Mouse (Mus musculus): ENCODE data around the gene Rhou.
"Not testable (repeated sequence)": the region's sequence is repeated elsewhere in the genome, so short reads cannot be mapped to it uniquely, and the experiment has no call there.

The Rhou gene

DNA sequence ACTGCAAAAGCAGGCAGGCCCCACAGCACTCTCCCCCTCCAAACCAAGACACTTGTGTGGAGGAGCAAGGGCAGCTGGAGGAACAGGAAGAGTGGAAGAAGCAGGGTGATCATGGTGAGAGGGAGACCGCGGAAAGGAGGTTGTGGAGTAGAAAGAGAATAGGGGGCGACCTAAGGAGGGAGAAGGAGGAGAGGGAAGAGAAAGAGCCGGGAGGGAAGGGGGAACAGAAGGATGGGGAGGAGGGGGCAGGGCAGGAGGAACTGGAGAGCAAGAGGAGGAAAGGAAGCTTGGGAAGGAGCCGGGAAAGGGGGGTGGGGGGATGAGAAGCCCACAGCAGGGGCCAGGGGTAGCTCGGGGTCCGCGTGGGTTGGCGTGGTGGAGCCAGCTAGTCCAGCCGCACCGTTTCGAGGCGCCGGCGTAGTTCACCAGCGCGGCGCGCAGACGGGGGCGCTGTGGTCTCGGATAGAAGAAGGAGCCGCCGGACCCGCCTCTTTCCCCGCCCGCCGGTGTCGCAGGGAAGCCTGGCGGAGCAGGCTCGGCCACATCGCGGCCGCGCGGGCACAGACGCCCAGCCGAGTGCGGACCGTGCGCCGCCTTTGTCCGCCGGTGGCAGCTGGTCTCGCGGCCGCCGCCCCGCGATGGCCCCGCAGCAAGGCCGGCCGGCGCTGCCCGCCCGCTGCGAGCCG lies at the start of gene Rhou:
Gene Rhou (plus strand): TSS at position 622 of the 686 bp plus-strand sequence.
- DNase-seq (ENCODE audit: low read depth, low spot score) = peak; percentile 81

DNA sequence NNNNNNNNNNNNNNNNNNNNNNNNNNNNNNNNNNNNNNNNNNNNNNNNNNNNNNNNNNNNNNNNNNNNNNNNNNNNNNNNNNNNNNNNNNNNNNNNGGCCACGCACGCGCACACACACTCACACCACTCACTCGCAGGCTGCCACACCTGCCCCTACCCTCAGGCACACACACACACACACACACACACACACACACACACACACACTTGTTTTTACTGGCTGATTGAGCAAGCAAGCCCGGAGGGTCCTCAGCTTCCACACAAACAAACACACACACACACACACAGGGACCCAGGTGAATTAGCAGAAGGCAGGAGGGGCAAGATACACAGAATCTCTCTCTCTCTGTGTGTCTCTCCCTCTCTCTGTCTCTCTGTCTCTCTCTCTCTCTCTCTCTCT lies 41.1 kb upstream of the Rhou start:
- not testable (repeated sequence) for DNase-seq (ENCODE audit: low read depth, low spot score)

DNA sequence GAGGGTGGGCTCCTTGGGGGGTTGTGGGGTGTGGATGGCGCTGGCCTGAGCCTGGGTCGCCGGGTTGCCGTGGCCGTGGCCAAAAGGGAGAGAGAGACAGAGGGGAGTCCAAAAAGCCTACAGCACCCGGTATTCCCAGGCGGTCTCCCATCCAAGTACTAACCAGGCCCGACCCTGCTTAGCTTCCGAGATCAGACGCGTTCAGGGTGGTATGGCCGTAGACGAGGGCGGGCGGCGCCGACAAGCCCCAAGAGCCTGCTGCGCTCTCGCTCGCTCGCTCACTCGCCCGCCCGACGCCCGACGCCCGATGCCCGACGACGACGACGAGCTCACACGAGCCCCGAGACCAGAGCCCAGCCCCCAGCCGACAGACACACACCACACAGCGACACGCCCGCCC lies 30.2 kb upstream of the Rhou start:
- DNase-seq (ENCODE audit: low read depth, low spot score) = not testable (repeated sequence)

DNA sequence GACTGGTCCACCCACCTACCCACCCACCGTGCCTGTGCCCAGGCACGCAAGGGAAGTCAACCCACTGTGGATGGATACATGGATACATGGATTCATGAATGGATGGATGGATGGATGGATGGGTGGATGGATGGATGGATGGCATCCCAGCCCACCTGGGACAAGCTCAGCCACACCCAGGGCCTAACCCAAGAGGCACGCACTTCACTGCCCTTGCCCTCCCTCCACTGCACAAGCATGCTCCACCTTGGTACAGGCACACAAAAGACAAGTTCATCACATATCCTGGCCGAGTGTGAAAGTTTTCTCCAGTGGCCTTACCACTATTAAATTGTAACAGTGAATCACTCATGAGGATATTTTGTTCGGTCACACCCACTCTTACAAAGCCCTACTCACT lies 29.5 kb upstream of the Rhou start:
- no peak for DNase-seq (ENCODE audit: low read depth, low spot score)

DNA sequence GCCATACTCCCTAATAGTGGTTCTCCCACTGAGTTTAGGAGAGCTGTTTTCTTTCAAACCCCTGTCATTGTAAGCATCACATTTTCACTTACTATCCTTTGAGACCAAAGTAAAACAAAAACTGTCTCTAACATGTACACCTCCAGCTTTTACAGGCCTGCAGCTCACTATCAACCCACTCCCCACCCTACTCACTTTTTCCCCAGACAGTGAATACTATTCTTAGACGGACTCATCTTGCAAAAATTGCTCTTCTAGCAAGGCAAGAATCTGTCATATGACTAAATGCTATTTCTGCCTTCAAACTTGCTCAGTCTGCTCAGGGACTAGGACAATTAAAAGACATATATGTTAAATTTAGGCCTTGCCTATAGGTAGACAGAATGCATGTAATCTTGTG lies 29.0 kb upstream of the Rhou start:
- DNase-seq (ENCODE audit: low read depth, low spot score) = no peak

DNA sequence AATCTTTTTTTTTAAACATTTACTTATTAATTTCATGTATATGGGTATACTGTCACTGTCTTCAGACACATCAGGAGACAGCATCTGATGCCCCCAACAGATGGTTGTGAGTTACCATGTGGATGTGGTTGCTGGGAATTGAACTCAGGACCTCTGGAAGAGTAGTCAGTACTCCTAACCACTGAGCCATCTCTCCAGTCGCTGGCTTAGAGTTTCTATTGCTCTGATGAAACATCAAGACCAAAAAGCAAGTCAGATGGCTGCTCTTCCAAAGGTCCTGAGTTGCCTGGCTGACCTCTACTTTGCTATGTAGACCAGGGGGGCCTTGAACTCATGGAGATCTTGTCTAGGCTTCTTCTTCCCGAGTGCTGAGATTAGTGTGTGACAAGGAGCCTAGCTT lies 28.0 kb upstream of the Rhou start:
- DNase-seq (ENCODE audit: low read depth, low spot score) = no peak

DNA sequence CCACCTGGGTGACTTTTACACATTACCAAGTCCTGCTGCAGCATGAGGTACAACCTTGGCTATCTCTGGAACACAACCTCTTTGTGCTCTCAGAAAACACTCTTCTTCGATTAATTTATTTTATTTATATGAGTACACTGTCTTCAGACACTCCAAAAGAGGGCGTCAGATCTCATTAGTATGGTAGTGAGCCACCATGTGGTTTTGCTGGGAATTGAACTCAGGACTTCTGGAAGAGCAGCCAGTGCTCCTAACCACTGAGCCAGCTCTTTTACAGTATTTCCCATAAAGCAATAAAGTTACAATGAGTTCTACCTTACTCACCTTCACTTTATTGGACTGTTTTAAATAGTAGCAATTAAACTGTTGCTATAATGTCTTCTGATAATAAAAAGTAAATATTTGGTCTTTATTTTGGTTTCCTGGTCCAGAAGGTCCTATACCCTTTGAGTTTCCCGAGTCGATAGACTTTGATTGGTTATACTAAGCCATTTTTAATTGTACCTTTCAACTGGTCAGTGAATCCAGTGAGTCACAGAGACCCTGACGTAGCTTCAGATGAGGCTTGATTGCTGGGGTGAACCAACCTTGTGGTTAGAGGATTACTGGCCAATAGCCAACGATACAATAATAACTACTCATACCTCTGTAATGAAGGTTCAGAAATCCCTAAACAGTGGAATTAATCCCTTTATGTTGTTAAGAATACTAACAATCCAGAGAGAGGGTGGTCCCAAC lies 26.1 kb upstream of the Rhou start:
- no peak for DNase-seq (ENCODE audit: low read depth, low spot score)

DNA sequence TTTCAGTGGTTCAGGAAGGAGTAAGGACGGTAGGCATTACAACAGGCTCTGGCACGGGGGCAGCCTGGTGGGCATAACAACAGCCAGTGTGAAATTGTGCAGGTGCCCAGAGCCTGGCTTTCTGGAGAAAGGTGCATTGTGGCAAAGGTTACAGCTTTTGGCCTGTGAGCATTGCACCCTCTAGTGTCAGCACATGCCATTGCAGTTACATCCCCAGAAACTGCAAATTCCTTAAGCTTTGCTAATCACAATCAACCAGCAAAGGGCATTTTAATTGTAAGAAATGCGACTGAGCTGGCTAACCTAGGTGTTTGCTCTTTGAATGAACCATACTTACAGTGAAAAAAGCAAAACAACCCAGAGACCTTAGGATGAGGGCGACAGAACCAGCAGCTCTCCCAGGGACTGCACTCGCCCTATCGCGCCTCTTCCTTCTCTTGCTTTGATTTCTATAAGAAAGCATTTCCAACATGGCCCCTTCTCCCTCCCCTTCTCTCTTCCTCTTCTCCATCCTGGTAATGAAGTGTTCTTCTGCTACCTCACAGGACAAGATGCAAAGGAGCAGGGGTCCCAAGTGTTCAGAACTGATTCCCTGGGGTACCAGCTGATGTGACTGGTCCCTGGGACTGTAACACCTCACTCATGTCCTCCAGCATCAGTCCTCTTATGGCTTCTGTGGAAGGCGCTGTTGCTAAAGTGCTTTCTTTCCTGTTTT lies 25.3 kb upstream of the Rhou start:
- DNase-seq (ENCODE audit: low read depth, low spot score) = peak; percentile 35

GRCm38 (mm10) chr8:123628968-123629755 lies 24.6 kb upstream of the Rhou start:
- DNase-seq (ENCODE audit: low read depth, low spot score) = peak; percentile 72

GRCm38 (mm10) chr8:123630058-123630457 lies 23.7 kb upstream of the Rhou start:
- DNase-seq (ENCODE audit: low read depth, low spot score) = no peak

- DNase-seq (ENCODE audit: low read depth, low spot score) = no peak
Measured at GRCm38 (mm10) chr8:123630841-123631251, 22.9 kb upstream of the Rhou start.

- not testable (repeated sequence) for DNase-seq (ENCODE audit: low read depth, low spot score)
Measured at GRCm38 (mm10) chr8:123631746-123632145, 22.0 kb upstream of the Rhou start.

GRCm38 (mm10) chr8:123632257-123632656 lies 21.5 kb upstream of the Rhou start:
- no peak for DNase-seq (ENCODE audit: low read depth, low spot score)

GRCm38 (mm10) chr8:123633801-123634200 lies 19.9 kb upstream of the Rhou start:
- DNase-seq (ENCODE audit: low read depth, low spot score) = no peak

DNA sequence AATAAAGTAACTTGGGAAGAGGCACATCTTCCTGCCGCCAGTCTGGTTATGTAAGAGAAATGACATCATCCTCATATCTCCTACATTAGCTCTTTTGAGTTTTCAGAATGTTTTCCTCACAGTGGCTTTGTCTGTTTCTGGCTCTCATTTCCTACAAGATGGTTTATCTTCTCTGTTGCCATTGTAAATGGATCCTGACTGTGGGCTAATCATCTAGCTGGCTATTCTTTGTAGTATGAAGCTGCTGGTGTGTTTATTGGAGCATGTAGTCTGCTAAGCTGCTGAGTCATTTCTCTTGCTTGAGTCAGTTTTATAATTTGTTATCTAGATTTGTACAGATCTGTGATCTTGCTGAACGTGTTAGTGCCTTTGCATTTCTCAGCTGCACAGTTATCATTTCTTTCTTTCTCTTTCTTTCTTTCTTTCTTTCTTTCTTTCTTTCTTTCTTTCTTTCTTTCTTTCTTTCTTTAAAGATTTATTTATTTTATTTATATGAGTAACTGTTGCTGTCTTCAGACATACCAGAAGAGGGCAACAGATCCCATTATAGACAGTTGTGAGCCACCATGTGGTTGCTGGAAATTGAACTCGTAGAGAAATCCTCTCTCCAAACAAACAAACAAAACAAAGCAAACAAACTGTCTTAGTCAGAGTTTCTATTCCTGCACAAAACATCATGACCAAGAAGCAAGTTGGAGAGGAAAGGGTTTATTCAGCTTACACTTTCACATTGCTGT lies 19.2 kb upstream of the Rhou start:
- DNase-seq (ENCODE audit: low read depth, low spot score) = no peak

- no peak for DNase-seq (ENCODE audit: low read depth, low spot score)
Measured at GRCm38 (mm10) chr8:123635671-123636070, 18.1 kb upstream of the Rhou start.

- DNase-seq (ENCODE audit: low read depth, low spot score) = no peak
Measured at GRCm38 (mm10) chr8:123643330-123644051, 10.2 kb upstream of the Rhou start.

DNA sequence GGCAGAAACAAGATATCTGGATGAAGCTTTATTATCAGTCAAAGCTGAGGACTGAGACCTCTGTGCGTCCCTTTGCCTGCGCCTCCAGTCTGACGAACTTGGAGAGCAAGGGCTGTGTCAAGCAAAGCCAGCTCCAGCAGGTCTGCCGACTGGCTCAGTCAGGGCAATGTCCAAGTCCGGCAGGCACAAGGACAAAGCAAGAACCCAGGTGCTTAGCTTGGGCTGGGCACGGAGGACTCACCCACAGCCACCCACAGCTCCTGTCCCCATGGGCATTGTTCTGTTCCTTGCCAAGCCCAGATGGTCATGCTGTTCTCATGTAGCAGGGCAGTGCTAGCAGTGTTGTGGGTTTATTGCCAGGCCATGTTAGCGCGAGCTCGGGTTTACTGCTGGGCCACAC lies 8.5 kb upstream of the Rhou start:
- no peak for DNase-seq (ENCODE audit: low read depth, low spot score)

DNA sequence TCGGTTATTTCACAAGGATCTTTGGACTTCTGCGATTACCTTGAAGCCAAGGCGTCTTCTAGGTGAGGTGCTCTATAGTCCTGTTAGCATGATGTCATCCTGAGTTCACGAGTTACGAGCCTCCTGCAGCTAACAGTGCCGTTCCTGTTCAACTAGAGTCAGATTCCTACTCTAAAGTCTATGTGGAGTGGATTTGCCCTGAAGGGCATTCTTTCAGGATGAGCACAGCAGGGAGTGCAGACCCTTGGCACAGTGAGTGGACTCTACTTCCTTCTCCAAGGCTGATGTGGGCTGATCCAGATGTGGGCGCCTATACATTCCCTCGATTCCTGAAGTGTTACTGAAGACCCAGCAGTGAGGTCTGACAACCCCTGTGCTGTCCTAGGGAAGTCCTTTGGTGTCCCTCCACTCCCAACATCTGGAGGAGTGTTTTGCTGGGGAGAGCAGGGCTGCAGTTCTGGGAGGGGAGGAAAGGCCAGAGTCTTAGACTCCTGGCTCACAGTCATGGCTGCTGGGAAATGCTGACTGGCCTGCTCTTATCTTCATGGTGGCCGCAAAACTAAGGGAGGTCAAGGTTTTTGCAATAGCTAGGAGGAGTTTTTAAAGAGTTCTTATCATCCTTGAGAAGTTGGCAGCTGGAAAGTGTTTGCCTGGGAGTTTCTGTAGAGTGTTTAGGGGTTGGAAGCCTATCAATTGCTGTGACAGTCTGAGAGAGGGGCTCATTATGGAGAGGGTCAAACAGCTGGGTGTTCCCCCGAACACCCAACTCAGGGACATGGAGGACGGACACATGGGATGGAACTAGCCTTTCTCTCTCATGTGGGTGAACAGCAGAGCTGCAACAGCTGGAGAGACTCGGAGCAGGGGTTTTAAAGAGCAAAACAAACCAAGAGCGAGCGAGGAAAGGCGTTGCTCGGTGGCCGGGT lies 5.2 kb upstream of the Rhou start:
- DNase-seq (ENCODE audit: low read depth, low spot score) = no peak
